Mouse (Mus musculus) brain, embryonic 14.5 days (tissue): ENCODE results near the gene Olfr1163. TPM values are rescaled to one million over a fixed set of nuclear protein-coding genes. Genes with fewer than 3 reads are reported as not detected.
"Not testable (repeated sequence)": the region's sequence is repeated elsewhere in the genome, so short reads cannot be mapped to it uniquely, and the experiment has no call there.

Source experiments
- DNase-seq: peaks from one replicate; pipeline ENCODE4 v3.0.0-alpha.2; 2011; ENCODE audit warnings: low read depth
- CTCF ChIP-seq: fragments of 200-500 bp; IDR thresholded peaks from 2 replicates; pipeline ENCODE4 v1.5.1; 2012; ENCODE audit warnings: inconsistent platforms, mild to moderate bottlenecking, moderate library complexity, borderline replicate concordance; ENCODE audit not compliant: insufficient read depth, insufficient read length; ENCODE audit errors: extremely low read depth
- POLR2A ChIP-seq: fragments of 200-500 bp; IDR thresholded peaks from 2 replicates; pipeline ENCODE4 v1.6.1; 2012; ENCODE audit warnings: mild to moderate bottlenecking, inconsistent platforms, borderline replicate concordance; ENCODE audit not compliant: poor library complexity, insufficient read depth, insufficient read length, severe bottlenecking; ENCODE audit errors: extremely low read depth
- polyA plus RNA-seq: library from polyadenylated mRNA; depleted of rRNA; stranded (reverse); fragments of >200 nt; gene quantifications from 2 replicates; pipeline ENCODE4 v1.2.3, GENCODE M21; 2012; rRNA removed

The Olfr1163 gene
- polyA plus RNA-seq, result not detected in 2 replicates

GRCm38 (mm10) chr2:88071730-88072129 lies at the start of gene Olfr1163:
TSS of gene Olfr1163 (minus strand) at chr2:88071830.
- TF ChIP-seq POLR2A (no peak), CTCF (no peak)
- DNase-seq, result no peak

- no peak for DNase-seq
- TF ChIP-seq POLR2A, result no peak
- TF ChIP-seq CTCF, result no peak
Observed at GRCm38 (mm10) chr2:88093866-88094265, 22.2 kb upstream of the Olfr1163 start, which contains the start of gene Olfr1164. TSS of gene Olfr1164 (minus strand) at chr2:88093966.

GRCm38 (mm10) chr2:88063587-88063986 lies 8.0 kb downstream of the Olfr1163 start:
- no peak for DNase-seq
- TF ChIP-seq CTCF (no peak), POLR2A (no peak)

- TF ChIP-seq CTCF, result no peak
- TF ChIP-seq POLR2A, result no peak
- no peak for DNase-seq
Observed at GRCm38 (mm10) chr2:88051029-88051428, 20.6 kb downstream of the Olfr1163 start, which contains the start of gene Olfr1162. TSS of gene Olfr1162 (minus strand) at chr2:88051129.

GRCm38 (mm10) chr2:88037599-88037998 lies 34.0 kb downstream of the Olfr1163 start, which contains the start of gene Olfr73:
TSS of gene Olfr73 (minus strand) at chr2:88037699.
- DNase-seq, result no peak
- TF ChIP-seq CTCF (no peak), POLR2A (no peak)

GRCm38 (mm10) chr2:88022474-88022873 lies 49.2 kb downstream of the Olfr1163 start, which contains the start of gene Olfr1161:
TSS of gene Olfr1161 (plus strand) at chr2:88022774.
- DNase-seq, result not testable (repeated sequence)

Other genes starting within 250 kb of the Olfr1163 start
- gene Olfr1148, start 241.3 kb downstream of the Olfr1163 start, polyA plus RNA-seq, result not detected in 2 replicates
- not detected in 2 replicates for gene Olfr1150-ps1, start 227.8 kb downstream of the Olfr1163 start, polyA plus RNA-seq
- not detected in 2 replicates for gene Olfr1151, start 216.0 kb downstream of the Olfr1163 start, polyA plus RNA-seq
- not detected in 2 replicates for gene Olfr1152, start 205.3 kb downstream of the Olfr1163 start, polyA plus RNA-seq
- not detected in 2 replicates for gene Olfr1153, start 176.9 kb downstream of the Olfr1163 start, polyA plus RNA-seq
- not detected in 2 replicates for gene Olfr1154, start 166.7 kb downstream of the Olfr1163 start, polyA plus RNA-seq
- gene Olfr1155, start 126.7 kb downstream of the Olfr1163 start, polyA plus RNA-seq, result not detected in 2 replicates
- gene Olfr1156, start 118.7 kb downstream of the Olfr1163 start, polyA plus RNA-seq, result not detected in 2 replicates
- not detected in 2 replicates for gene Olfr1157, start 103.5 kb downstream of the Olfr1163 start, polyA plus RNA-seq
- not detected in 2 replicates for gene Olfr74, start 97.2 kb downstream of the Olfr1163 start, polyA plus RNA-seq
- gene Olfr1158, start 81.7 kb downstream of the Olfr1163 start, polyA plus RNA-seq, result not detected in 2 replicates
- not detected in 2 replicates for gene Olfr1160, start 63.6 kb downstream of the Olfr1163 start, polyA plus RNA-seq
- not detected in 2 replicates for gene Olfr1161, start 49.1 kb downstream of the Olfr1163 start, polyA plus RNA-seq
- gene Olfr73, start 34.1 kb downstream of the Olfr1163 start, polyA plus RNA-seq, result not detected in 2 replicates
- not detected in 2 replicates for gene Olfr1162, start 20.7 kb downstream of the Olfr1163 start, polyA plus RNA-seq
- gene Olfr1164, start 22.1 kb upstream of the Olfr1163 start, polyA plus RNA-seq, result not detected in 2 replicates
- not detected in 2 replicates for gene Olfr1166, start 56.4 kb upstream of the Olfr1163 start, polyA plus RNA-seq
- not detected in 2 replicates for gene Olfr1167, start 83.4 kb upstream of the Olfr1163 start, polyA plus RNA-seq
- not detected in 2 replicates for gene Olfr1168, start 110.0 kb upstream of the Olfr1163 start, polyA plus RNA-seq
- gene Olfr1170, start 156.5 kb upstream of the Olfr1163 start, polyA plus RNA-seq, result not detected in 2 replicates
- not detected in 2 replicates for gene Olfr1173, start 208.0 kb upstream of the Olfr1163 start, polyA plus RNA-seq
- not detected in 2 replicates for gene Olfr1174-ps, start 243.3 kb upstream of the Olfr1163 start, polyA plus RNA-seq